Mouse (Mus musculus): ENCODE measurements at regions not wholly inside any gene's neighbourhood (a gene's known extent, or its start where the extent isn't known, plus 50 kb on each side); places are given as distances from the start of the nearest gene placed in this dataset.

DNA sequence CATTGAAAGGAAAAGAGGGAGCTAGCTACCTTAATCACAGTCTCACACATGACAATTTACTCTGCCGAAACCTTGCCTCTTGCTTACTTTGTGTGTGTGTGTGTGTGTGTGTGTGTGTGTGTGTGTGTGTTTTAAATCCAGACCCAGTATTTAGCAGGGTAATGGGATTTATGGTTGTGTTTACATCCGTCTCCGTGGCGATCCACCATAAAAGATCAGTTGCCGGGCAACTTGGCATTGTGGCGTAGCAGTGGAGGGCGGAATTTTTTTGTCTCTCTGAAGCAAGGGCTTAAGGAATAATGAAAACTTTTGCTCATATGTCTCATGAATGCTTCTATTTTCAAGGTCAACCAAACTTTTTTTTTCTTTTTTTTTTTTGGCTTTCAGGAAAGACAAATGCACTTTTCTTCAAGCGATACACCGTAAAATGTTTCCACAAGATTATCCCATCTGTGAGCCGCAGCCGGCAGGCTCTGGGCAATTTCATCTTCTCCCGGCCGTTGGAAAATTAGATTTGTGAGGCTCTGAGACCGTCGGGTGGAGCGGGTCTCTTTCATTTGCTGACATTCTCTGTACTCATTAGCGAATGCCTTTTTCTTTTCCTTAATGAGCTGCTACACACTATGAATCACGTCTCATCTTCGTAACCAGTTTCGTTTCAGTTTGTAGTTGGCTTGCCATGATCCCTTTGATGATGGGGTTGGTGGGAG is 53.9 kb upstream of the Ptch1 start:
- DNase-seq (ENCODE audit: low spot score): no peak

- DNase-seq (ENCODE audit: low spot score): no peak
Observed at GRCm38 (mm10) chr13:63627894-63628287, 54.5 kb upstream of the Ptch1 start.

GRCm38 (mm10) chr13:63631771-63632347 is 58.5 kb upstream of the Ptch1 start:
- no peak for DNase-seq (ENCODE audit: low spot score)

DNA sequence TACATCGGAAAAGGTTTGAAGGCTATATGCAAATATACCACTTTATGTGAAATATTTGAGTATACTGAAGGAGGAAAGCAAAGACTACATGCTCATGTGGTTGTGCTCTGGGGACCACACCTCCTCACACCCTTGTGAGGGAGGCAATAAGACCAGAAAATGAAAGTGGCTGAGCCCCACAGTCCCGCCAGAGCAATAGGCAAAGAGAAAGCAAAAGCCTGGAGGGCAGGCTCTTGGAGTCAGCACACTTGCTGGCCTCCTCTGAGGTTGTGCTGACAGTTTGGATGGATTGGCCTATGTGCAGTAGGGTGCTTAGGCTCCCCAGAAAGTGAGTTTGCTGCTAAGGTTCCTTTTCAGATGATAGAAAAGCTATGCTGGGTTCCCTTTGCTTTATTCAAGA is 60.9 kb upstream of the Ptch1 start:
- DNase-seq (ENCODE audit: low spot score): no peak

- DNase-seq (ENCODE audit: low spot score): no peak
Observed at GRCm38 (mm10) chr13:63641649-63642226, 68.3 kb upstream of the Ptch1 start.

- DNase-seq (ENCODE audit: low spot score): peak; percentile 51
Observed at GRCm38 (mm10) chr13:63642617-63643016, 69.2 kb upstream of the Ptch1 start.

DNA sequence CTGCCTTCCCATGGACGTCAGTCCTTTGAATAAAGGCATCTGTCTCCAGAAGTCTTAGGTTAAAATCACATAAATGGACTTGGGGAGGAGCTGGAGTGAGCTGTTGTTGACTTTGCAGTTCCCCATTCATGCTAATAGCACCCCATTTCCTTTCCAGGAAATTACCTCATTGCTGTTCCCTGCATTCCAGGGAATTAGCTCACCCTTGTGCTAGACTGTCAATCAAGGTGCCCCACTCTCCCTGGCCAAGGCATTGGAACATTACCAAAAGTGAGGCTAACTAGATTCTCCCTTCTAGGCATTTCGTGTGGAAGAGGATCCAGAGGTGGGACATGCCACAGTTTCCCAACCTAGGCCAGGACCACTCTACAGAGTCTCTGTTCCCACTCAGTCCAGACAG is 70.0 kb upstream of the Ptch1 start:
- DNase-seq (ENCODE audit: low spot score): no peak

DNA sequence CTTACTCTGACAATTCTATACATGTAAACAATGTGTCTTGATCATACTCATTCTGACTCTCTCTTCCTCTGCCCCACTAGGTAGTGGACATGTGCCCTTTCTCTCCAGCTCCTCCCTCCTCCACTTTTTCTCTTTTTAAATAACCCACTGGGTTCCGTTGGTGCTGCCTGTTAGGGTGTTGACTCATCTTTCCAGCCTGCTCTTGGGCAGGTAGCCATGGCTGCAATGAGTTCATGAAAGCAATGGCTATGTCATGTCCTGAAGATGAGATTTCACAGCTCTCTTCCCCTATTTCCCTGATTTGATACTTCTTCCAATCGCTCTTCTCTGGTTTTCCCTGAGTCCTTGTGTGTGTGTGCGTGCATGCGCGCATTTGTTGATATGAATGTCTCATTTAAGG is 70.9 kb upstream of the Ptch1 start:
- no peak for DNase-seq (ENCODE audit: low spot score)

DNA sequence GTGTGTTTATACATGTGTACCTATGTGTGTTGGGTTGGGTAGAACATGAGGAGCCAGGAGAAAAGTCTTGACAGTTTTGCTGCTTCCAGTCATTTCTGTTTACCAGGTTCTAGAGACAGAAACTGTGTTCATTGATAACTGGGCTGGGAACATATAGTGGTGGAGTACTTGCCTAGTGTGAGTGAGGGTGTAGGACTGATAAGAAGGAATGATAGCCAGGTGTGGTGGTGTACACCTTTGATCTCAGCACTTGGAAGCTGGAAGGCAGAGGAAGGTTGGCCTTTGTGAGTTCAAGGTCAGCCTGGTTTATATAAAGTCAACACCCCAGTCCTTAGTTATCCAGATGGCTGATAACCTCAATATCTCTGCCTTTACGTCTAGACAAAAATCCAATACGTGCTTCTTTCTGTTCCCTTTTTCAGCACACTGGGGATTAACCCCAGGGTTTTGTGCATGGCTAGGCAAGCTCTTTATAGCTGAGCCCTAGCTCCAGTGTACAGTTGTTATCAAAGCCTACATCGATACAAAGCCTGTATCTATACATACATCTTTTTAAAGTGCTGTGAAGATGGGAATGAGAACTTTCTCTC is 75.8 kb upstream of the Ptch1 start:
- DNase-seq (ENCODE audit: low spot score): no peak

- DNase-seq (ENCODE audit: low spot score): no peak
Observed at GRCm38 (mm10) chr13:63654514-63654913, 81.1 kb upstream of the Ptch1 start.

DNA sequence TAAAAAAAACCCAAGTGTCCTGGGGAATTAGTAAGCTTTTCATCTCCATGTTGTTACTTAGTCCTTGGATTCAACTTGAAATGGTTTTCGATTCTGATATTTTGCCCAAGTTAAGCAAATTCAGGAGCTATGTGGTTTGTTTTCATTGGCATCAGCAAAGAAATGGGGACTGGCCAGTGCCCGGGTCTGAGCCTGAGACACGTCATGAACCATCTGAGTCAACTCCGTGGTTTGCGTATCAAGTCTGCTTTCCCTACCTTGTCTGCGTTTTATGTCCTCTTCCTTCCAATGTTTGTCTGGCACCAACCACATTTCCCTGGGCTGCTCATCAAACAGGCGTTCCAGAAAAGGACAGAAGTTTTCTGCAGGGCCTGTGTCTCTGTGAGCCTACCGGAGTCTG is 83.7 kb upstream of the Ptch1 start:
- no peak for DNase-seq (ENCODE audit: low spot score)

GRCm38 (mm10) chr13:63659412-63659811 is 86.0 kb upstream of the Ptch1 start:
- no peak for DNase-seq (ENCODE audit: low spot score)

DNA sequence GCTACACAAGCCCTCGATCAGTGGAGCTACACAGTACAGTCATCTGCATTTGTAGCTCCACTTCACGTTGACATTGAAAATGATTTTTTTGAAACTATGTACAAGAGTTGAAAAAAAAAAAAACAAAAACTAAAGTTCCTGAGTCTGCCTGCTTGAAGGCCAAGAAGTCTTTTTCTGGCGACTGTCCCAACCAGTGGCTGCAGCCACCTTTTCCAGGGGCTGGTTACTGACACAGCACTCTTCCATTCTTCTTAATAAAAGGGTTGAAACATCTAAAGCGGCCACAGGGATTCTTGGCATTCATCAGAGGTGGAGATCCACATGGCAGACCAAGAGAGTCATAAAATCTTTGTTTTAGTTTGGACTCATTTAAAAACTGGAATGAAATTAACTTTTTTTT is 87.0 kb upstream of the Ptch1 start:
- DNase-seq (ENCODE audit: low spot score): no peak

DNA sequence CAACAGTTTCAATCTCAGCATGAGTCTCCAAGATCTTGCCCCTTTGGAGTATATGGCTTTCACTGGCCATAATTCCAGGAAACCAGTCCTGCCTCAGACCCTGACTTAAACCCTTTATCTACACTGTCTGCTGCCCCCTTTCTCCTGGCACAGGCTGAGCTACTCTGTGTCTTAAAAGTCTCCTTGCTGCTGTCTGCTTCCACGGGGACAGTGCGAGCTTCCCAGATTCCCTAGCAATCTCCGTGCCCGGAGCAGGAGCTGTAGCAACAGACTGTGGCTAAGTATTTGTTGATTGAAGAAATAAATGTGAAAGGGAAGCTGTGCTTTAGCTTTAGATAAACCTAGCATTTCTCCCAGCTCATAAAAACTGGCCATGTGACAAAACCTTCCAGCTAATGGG is 95.2 kb upstream of the Ptch1 start:
- no peak for DNase-seq (ENCODE audit: low spot score)

- no peak for DNase-seq (ENCODE audit: low spot score)
Observed at GRCm38 (mm10) chr13:63669031-63669430, 95.6 kb upstream of the Ptch1 start.

- no peak for DNase-seq (ENCODE audit: low spot score)
Observed at GRCm38 (mm10) chr13:63672425-63672824, 99.0 kb upstream of the Ptch1 start.

GRCm38 (mm10) chr13:63677696-63678095 is 104.3 kb upstream of the Ptch1 start:
- DNase-seq (ENCODE audit: low spot score): no peak

DNA sequence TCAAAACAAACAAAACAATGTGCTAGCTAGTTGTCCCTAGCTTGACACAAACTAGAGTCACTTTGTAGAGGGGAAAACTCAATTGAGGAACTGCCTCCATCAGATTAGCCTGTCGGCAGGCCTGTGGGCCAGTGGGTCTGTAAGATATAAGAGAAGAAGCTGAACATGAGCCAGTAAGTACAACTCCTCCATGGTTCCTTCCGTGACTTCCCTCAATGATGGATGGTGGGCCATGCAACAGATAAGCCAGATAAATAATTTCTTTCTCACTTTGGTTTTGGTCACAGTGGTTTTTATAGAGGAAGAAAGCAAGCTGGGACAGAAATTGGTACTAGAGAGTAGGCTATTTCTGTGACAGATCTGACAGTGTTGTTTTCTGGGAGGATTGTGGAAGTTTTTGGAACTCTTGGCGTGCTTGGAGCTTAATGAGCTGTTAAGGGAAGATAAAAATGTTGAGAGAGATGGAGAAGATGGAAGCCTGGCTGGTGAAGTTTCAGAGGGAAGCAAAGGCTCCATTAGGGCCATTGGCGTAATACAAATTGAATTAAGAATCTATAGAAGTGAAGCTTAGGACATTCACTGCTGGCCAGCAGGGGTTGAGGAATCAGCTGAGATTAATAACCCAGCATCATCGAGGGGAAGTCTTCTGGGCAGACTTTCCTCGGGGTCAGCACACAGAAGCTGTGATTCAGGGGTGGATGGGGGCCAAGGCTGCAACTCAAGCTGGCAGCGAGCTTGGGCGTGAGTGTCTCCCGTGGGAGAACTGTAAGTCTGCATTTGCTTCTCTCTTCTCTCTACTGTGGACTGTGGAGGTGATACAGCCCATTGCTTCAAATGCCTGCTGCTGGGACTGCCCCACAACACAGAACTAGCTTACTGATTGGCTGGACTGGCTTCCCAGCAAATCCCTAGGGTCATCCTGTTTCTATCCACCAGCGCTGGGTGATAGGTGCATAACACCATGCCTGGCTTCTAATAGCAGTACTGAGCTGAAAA is 105.2 kb upstream of the Ptch1 start:
- no peak for DNase-seq (ENCODE audit: low spot score)

GRCm38 (mm10) chr13:63682341-63682740 is 108.9 kb upstream of the Ptch1 start:
- DNase-seq (ENCODE audit: low spot score): no peak

DNA sequence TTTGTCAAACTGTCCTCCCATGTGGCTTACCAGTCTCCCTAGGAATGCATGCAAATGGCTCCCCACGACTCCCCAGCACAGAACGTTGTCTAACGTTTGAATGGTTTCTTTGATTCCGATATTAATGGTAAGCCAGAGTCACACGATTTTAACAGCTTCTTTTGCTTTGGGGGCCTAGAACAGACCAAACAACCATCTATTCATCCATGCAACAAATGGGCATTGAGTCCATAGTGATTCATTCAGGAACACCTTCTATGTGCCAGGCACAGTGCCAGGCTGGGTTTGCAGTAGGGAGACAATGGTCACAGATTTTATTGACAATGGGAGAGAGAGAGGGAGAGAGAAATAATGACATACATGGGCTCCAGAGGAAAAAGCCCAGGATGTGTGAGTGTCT is 118.6 kb upstream of the Ptch1 start:
- DNase-seq (ENCODE audit: low spot score): no peak

- DNase-seq (ENCODE audit: low spot score): no peak
Observed at GRCm38 (mm10) chr13:63693636-63694035, 120.2 kb upstream of the Ptch1 start.

DNA sequence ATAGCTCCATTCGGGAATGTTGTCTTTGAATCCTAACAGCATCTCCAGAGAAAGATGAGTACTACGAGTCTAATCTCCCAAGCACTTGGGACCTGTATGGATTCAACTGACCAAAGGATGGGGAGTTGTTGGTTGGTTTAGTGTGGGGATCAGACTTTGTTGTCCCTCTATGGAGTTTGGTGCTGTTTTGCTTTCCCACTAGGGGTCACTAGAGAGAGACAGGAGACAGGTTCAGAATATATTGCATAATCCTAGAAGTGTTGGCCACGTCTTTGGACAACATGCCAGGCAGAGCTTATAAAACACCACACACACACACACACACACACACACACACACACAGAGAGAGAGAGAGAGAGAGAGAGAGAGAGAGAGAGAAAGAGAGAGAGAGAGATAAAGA is 118.6 kb upstream of the Ercc6l2 start:
- peak; percentile 52 for DNase-seq (ENCODE audit: low spot score)
